Mouse (Mus musculus) CH12F3 (cell line): ENCODE results near the gene Wwp2.

Experiments used
- in situ Hi-C: fragments of 300-500 bp; cut with MboI; formaldehyde crosslinking; loops from 2 replicates; pipeline ENCODE4 v1.14.3; 2020; ENCODE audit warnings: low sequenced_read_pairs

Gene Wwp2

DNA sequence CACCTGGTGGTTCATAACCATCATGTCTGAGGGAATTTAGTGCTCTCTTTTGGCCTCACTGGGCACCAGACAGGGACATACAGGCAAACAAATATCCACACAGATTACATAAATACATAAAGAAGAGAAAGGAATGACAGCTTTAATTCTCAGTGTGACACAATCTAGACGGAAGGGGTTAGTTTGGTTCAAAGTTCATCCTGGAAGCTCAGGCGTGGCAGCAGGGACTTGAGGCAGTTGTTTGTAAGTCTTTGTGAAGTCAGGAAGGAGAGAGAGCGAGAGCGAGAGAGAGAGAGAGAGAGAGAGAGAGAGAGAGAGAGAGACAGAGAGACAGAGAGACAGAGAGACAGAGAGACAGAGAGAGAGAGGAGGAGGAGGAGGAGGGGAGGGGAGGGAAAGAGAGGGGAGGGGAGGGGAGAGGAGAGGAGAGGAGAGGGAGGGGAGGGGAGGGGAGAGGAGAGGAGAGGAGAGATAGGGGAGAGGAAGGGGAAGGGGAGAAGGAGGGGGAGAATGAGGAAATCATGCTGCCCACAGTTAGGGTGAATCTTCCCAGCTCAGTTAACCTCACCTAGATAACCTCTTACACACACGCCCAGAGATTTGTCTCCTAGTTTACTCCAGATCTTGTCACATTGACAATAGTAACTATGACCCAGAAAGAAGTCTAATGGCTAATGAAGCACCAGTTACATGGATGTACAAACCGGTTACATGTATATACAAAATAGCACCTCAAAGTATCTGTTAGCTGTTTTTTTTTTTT is 158.0 kb downstream of the Wwp2 start:
- in situ Hi-C loops, result no loop called here

DNA sequence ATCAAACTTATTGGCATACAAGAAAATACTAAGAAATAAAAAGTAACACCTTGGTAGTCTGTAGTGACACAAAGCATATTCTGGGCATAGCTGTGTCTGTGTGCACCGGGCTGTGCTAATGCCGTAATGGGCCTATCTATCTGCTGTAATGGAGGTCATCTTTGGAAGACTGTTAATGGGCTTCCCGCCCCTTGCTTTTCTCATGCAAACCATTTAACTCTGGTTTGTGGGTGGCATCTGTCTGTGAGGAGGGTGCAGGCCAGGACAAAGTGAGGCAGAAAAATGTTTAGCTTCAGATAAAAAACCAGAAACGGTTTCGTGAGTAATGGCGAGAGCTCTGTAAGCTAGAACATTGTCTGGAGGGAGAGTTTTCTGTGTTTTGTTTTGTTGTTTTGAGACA is 158.7 kb downstream of the Wwp2 start:
- in situ Hi-C loops, result no loop called here

DNA sequence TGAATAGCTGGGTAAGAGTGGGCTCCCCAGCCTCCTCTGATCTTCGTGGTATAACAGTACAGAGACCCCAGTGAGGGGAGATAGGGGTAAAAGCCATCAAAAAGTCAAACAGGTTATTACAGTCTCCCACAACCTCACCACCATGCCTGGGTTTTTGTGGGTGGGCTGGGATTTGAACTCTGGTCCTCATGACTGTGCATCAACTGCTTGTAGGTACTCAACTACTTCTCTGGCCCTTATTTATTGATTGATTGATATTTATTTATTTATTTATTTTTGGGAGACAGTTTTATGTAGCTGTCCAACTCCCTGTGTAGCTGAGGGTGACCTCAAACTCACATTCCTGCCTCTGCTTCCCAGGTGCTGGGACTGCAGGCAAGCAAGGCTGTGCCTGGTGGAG is 161.6 kb downstream of the Wwp2 start:
- in situ Hi-C loops, result no loop called here

DNA sequence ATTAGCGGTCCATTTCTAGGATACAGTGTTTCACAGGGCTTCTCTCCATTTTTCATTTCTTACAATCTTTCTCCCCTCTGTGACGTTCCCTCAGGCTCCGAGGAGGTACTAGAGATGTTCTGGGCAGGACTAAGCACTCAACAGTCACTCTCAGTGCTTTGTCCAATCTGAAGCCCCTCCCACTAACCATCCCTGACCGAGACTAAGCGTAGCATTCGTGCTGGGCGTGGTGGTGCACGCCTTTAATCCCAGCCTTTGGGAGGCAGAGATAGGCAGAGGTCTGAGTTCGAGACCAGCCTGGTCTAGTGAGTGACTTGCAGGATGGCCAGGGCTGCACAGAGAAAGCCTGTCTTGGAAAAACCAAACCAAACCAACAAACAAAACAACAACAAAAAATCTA is 163.5 kb downstream of the Wwp2 start:
- in situ Hi-C loops, result no loop called here

DNA sequence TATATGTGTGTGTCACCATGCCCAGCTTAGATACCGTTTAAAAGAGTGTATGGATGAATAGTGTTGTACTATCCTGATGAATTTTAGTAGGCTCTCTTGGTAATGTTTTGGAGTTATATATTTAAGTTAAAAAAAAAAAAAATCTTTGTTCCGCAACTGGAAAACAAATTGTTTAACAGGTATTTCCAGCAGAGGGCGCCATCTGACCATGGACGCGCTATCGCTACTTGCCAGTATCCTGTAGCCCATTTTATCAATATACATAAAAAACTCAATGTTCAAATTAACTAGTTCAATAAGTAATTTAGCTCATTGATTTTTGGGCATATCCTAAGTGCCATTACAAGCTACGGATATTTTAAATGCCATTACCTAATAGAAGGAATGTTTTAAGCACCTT is 166.9 kb downstream of the Wwp2 start:
- in situ Hi-C loops, result no loop called here
